Mouse (Mus musculus): ENCODE results near the gene Ankrd49.

Gene Ankrd49

GRCm38 (mm10) chr9:14740151-14740924, 44.3 kb downstream of the Ankrd49 start, which contains the start of gene Piwil4:
TSS of gene Piwil4 (minus strand) at chr9:14740733.
- no peak for DNase-seq

GRCm38 (mm10) chr9:14739498-14740150, 45.0 kb downstream of the Ankrd49 start:
- peak in 1 of 2 experiments; percentile 5 for DNase-seq

GRCm38 (mm10) chr9:14730941-14731541, 53.6 kb downstream of the Ankrd49 start:
- DNase-seq, result peak; percentile 40 to 72

All from kidney, postnatal 25 days (tissue).